Mouse (Mus musculus): ENCODE measurements around the gene Sertad1. TPM values are rescaled to one million over a fixed set of nuclear protein-coding genes. Genes with fewer than 3 reads are reported as not detected.
A peak's percentile ranks its signal among the peaks of the same experiment; 100 is the strongest.

Gene Sertad1
- polyA plus RNA-seq, 1 experiment from 2014 or later: 6.4 TPM

GRCm38 (mm10) chr7:27514961-27515360 lies 28.3 kb downstream of the Sertad1 start:
- no peaks in the 10 kb centered on the region for H3K27me3 ChIP-seq
- 70% methylated on average over 9 of the region's 9 CpGs for WGBS
- no peak overlapping the region for H3K9ac ChIP-seq (replicated peaks)
- no peak overlapping the region for H3K4me3 ChIP-seq
- no peaks in the 10 kb centered on the region for H3K4me1 ChIP-seq
- ATAC-seq (replicated peaks): no peak
- H3K27ac ChIP-seq (replicated peaks): no peak overlapping the region
- H3K9me3 ChIP-seq: no peaks in the 10 kb centered on the region
- no peaks in the 10 kb centered on the region for H3K36me3 ChIP-seq
- no peak overlapping the region for H3K4me2 ChIP-seq (replicated peaks)

GRCm38 (mm10) chr7:27518314-27518713 lies 31.6 kb downstream of the Sertad1 start:
- no peaks in the 10 kb centered on the region for H3K9me3 ChIP-seq
- no peak overlapping the region for H3K9ac ChIP-seq (replicated peaks)
- no peaks in the 10 kb centered on the region for H3K27me3 ChIP-seq
- no peak for ATAC-seq (replicated peaks)
- H3K27ac ChIP-seq (replicated peaks): no peak overlapping the region
- no peaks in the 10 kb centered on the region for H3K4me1 ChIP-seq
- no peak overlapping the region for H3K4me2 ChIP-seq (replicated peaks)
- WGBS: 89% methylated on average over 9 of the region's 9 CpGs
- H3K36me3 ChIP-seq: no peaks in the 10 kb centered on the region
- H3K4me3 ChIP-seq: no peak overlapping the region

- Histone ChIP-seq H3K4me3 (no peak overlapping the region), H3K36me3 (no peaks in the 10 kb centered on the region), H3K27me3 (no peaks in the 10 kb centered on the region), H3K4me1 (no peaks in the 10 kb centered on the region), H3K4me2 (replicated peaks) (no peak overlapping the region), H3K9me3 (no peaks in the 10 kb centered on the region), H3K9ac (replicated peaks) (no peak overlapping the region), H3K27ac (replicated peaks) (no peak overlapping the region)
- no peak for ATAC-seq (replicated peaks)
These were observed 33.4 kb downstream of the Sertad1 start for GRCm38 (mm10) chr7:27520104-27520503.

GRCm38 (mm10) chr7:27520599-27520998 lies 33.9 kb downstream of the Sertad1 start:
- Histone ChIP-seq H3K27me3 (no peaks in the 10 kb centered on the region), H3K9me3 (no peaks in the 10 kb centered on the region), H3K9ac (replicated peaks) (no peak overlapping the region), H3K4me3 (no peak overlapping the region), H3K4me1 (no peaks in the 10 kb centered on the region), H3K4me2 (replicated peaks) (no peak overlapping the region), H3K36me3 (no peaks in the 10 kb centered on the region), H3K27ac (replicated peaks) (no peak overlapping the region)
- 86% methylated on average over 1 of the region's 1 CpGs for WGBS
- no peak for ATAC-seq (replicated peaks)

- Histone ChIP-seq H3K4me2 (replicated peaks) (no peak within 1 kb of the TSS), H3K27me3 (no peaks in the 10 kb centered on the region), H3K4me1 (no peaks in the 10 kb centered on the region), H3K9me3 (no peaks in the 10 kb centered on the region), H3K27ac (replicated peaks) (no peak within 1 kb of the TSS), H3K9ac (replicated peaks) (no peak within 1 kb of the TSS), H3K4me3 (no peak within 1 kb of the TSS), H3K36me3 (no peaks in the 10 kb centered on the region)
- WGBS: 61% methylated on average over 5 of the region's 5 CpGs
- ATAC-seq (replicated peaks): no peak
These were observed 36.3 kb downstream of the Sertad1 start, which contains the start of gene Hipk4 for GRCm38 (mm10) chr7:27522967-27523366. TSS of gene Hipk4 (plus strand) at chr7:27523267.

GRCm38 (mm10) chr7:27523805-27524204 lies 37.1 kb downstream of the Sertad1 start:
- WGBS: 94% methylated on average over 13 of the region's 13 CpGs
- Histone ChIP-seq H3K4me3 (no peak overlapping the region), H3K9me3 (no peaks in the 10 kb centered on the region), H3K36me3 (no peaks in the 10 kb centered on the region), H3K27ac (replicated peaks) (no peak overlapping the region), H3K27me3 (no peaks in the 10 kb centered on the region), H3K9ac (replicated peaks) (no peak overlapping the region), H3K4me1 (no peaks in the 10 kb centered on the region), H3K4me2 (replicated peaks) (no peak overlapping the region)
- no peak for ATAC-seq (replicated peaks)

GRCm38 (mm10) chr7:27526039-27526827 lies 39.5 kb downstream of the Sertad1 start:
- Histone ChIP-seq H3K27ac (replicated peaks) (no peak overlapping the region), H3K4me1 (no peaks in the 10 kb centered on the region), H3K9ac (replicated peaks) (no peak overlapping the region), H3K36me3 (peaks cover 7% of the 10 kb centered on the region; the same call in 1 of the 2 replicates), H3K27me3 (no peaks in the 10 kb centered on the region), H3K4me2 (replicated peaks) (no peak overlapping the region), H3K9me3 (no peaks in the 10 kb centered on the region), H3K4me3 (no peak overlapping the region)
- ATAC-seq (replicated peaks): peak; percentile 83
- WGBS: 24% methylated on average over 10 of the region's 10 CpGs

DNA sequence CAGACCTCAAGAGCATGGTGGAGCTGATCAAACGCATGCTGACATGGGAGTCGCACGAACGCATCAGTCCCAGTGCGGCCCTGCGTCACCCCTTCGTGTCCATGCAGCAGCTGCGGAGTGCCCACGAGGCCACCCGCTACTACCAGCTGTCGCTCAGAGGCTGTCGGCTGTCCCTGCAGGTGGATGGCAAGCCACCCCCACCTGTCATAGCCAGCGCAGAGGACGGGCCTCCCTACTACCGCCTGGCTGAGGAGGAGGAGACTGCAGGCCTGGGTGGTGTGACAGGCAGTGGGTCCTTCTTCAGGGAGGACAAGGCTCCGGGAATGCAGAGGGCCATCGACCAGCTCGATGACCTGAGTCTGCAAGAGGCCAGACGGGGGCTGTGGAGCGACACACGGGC lies 42.4 kb downstream of the Sertad1 start:
- H3K4me3 ChIP-seq: no peak overlapping the region
- no peak overlapping the region for H3K4me2 ChIP-seq (replicated peaks)
- H3K4me1 ChIP-seq: no peaks in the 10 kb centered on the region
- H3K36me3 ChIP-seq: peaks cover 30% of the 10 kb centered on the region
- 87% methylated on average over 21 of the region's 21 CpGs for WGBS
- no peaks in the 10 kb centered on the region for H3K27me3 ChIP-seq
- no peak overlapping the region for H3K9ac ChIP-seq (replicated peaks)
- no peak overlapping the region for H3K27ac ChIP-seq (replicated peaks)
- no peak for ATAC-seq (replicated peaks)
- H3K9me3 ChIP-seq: no peaks in the 10 kb centered on the region

- Histone ChIP-seq H3K27me3 (no peaks in the 10 kb centered on the region), H3K4me3 (no peak overlapping the region), H3K9ac (replicated peaks) (no peak overlapping the region), H3K27ac (replicated peaks) (no peak overlapping the region), H3K36me3 (peaks cover 42% of the 10 kb centered on the region), H3K4me2 (replicated peaks) (no peak overlapping the region), H3K9me3 (no peaks in the 10 kb centered on the region), H3K4me1 (no peaks in the 10 kb centered on the region)
- WGBS: 77% methylated on average over 3 of the region's 3 CpGs
- no peak for ATAC-seq (replicated peaks)
These were observed 44.2 kb downstream of the Sertad1 start for GRCm38 (mm10) chr7:27530937-27531336.

GRCm38 (mm10) chr7:27531707-27532106 lies 45.0 kb downstream of the Sertad1 start:
- peaks cover 49% of the 10 kb centered on the region for H3K36me3 ChIP-seq
- H3K27me3 ChIP-seq: no peaks in the 10 kb centered on the region
- no peak overlapping the region for H3K4me2 ChIP-seq (replicated peaks)
- H3K27ac ChIP-seq (replicated peaks): no peak overlapping the region
- 95% methylated on average over 10 of the region's 10 CpGs for WGBS
- H3K4me1 ChIP-seq: no peaks in the 10 kb centered on the region
- no peaks in the 10 kb centered on the region for H3K9me3 ChIP-seq
- no peak for ATAC-seq (replicated peaks)
- no peak overlapping the region for H3K9ac ChIP-seq (replicated peaks)
- H3K4me3 ChIP-seq: no peak overlapping the region

- H3K36me3 ChIP-seq: peaks cover 56% of the 10 kb centered on the region
- WGBS: 90% methylated on average over 9 of the region's 9 CpGs
These were observed 45.9 kb downstream of the Sertad1 start for GRCm38 (mm10) chr7:27532480-27533050.

GRCm38 (mm10) chr7:27535386-27535785 lies 48.7 kb downstream of the Sertad1 start:
- no peaks in the 10 kb centered on the region for H3K27me3 ChIP-seq
- 90% methylated on average over 2 of the region's 2 CpGs for WGBS
- no peaks in the 10 kb centered on the region for H3K4me1 ChIP-seq
- no peaks in the 10 kb centered on the region for H3K9me3 ChIP-seq
- no peak for ATAC-seq (replicated peaks)
- peaks cover 66% of the 10 kb centered on the region for H3K36me3 ChIP-seq
- no peak overlapping the region for H3K27ac ChIP-seq (replicated peaks)
- H3K4me2 ChIP-seq (replicated peaks): no peak overlapping the region
- no peak overlapping the region for H3K4me3 ChIP-seq
- no peak overlapping the region for H3K9ac ChIP-seq (replicated peaks)

More at GRCm38 (mm10) chr7:27532480-27533050, 45.9 kb downstream of the Sertad1 start:
- no peak for ATAC-seq (replicated peaks)
- H3K4me2 ChIP-seq (replicated peaks): no peak overlapping the region
- no peaks in the 10 kb centered on the region for H3K4me1 ChIP-seq
- H3K27ac ChIP-seq (replicated peaks): no peak overlapping the region
- H3K9me3 ChIP-seq: no peaks in the 10 kb centered on the region
- H3K27me3 ChIP-seq: no peaks in the 10 kb centered on the region
- H3K9ac ChIP-seq (replicated peaks): no peak overlapping the region
- H3K4me3 ChIP-seq: no peak overlapping the region

All from forebrain, embryonic 15.5 days (tissue).